Mouse (Mus musculus): ENCODE data around the gene Kir3dl2. TPM values are rescaled to one million over a fixed set of nuclear protein-coding genes. Genes with fewer than 3 reads are reported as not detected.
"Not testable (repeated sequence)": the region's sequence is repeated elsewhere in the genome, so short reads cannot be mapped to it uniquely, and the experiment has no call there.

The Kir3dl2 gene
- not detected in 2 replicates for polyA plus RNA-seq (2014; fragmentation: Nextera tagmentation; extraction: Ambion mirVana)

DNA sequence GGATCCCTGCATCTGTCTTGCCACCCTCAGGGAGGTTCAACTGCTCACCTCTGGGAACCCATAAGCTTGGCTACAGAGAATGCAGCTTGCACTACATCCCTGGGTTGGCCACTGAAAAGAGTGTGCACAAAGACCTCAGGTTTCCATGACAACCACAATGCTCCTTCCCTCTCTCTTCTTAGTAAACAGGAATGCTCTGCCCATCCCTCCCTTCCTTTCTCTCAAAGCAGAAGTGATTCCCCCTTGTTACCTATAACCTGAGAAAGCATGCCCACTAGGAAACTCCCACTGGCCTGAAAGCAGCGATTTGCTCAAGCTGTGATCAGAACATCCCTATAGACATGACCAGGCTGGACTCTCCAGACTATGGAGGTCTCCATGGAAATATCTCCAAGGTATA is at the start of gene Kir3dl2:
Gene Kir3dl2, minus strand, starts transcription at position 101 of the 400 bp plus-strand sequence.
- not testable (repeated sequence) for H3K9ac ChIP-seq (replicated peaks; ENCODE audit: low read depth, low read length); H3K36me3 ChIP-seq (ENCODE audit: control insufficient read depth, insufficient read depth, low read length); H3K9me3 ChIP-seq (ENCODE audit: control insufficient read depth, low read depth, low read length); H3K4me2 ChIP-seq (replicated peaks; ENCODE audit: low read depth, low read length); ATAC-seq (ENCODE audit: insufficient number of reproducible peaks, insufficient read depth, low FRiP score, low read depth); H3K27ac ChIP-seq (ENCODE audit: low read length); H3K4me3 ChIP-seq (ENCODE audit: low read depth, low read length); H3K27me3 ChIP-seq (ENCODE audit: control insufficient read depth, insufficient read depth, low read length); H3K4me1 ChIP-seq (ENCODE audit: control insufficient read depth, insufficient read depth, low read length)
- 64% methylated on average over 1 of the region's 1 CpGs for WGBS

DNA sequence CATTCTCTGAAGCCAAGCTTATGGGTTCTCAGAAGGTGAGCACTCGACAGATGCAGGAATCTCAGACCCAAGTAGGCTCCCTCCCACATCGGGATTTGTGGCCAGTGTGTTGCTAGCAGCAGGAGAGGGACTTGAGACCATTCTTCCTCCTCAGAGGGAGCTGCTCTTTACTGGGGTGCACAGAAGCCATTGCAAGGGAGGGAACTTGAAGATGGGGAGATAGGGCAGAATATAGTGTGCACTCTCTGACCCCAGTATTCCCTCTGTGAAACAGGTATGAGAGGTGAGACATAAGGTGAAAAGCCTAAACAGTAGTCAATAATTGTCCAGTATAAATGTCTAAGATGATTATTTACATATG is 47.0 kb upstream of the Kir3dl2 start:
- Histone ChIP-seq H3K9me3 (ENCODE audit: control insufficient read depth, low read depth, low read length) (no peaks in the 10 kb centered on the region), H3K4me3 (ENCODE audit: low read depth, low read length) (no peak overlapping the region), H3K27ac (ENCODE audit: low read length) (no peak overlapping the region), H3K4me1 (ENCODE audit: control insufficient read depth, insufficient read depth, low read length) (no peaks in the 10 kb centered on the region), H3K9ac (replicated peaks; ENCODE audit: low read depth, low read length) (no peak overlapping the region), H3K36me3 (ENCODE audit: control insufficient read depth, insufficient read depth, low read length) (no peaks in the 10 kb centered on the region), H3K27me3 (ENCODE audit: control insufficient read depth, insufficient read depth, low read length) (no peaks in the 10 kb centered on the region), H3K4me2 (replicated peaks; ENCODE audit: low read depth, low read length) (no peak overlapping the region)
- WGBS, result 25% methylated on average over 2 of the region's 2 CpGs
- ATAC-seq (ENCODE audit: insufficient number of reproducible peaks, insufficient read depth, low FRiP score, low read depth), result no peak

DNA sequence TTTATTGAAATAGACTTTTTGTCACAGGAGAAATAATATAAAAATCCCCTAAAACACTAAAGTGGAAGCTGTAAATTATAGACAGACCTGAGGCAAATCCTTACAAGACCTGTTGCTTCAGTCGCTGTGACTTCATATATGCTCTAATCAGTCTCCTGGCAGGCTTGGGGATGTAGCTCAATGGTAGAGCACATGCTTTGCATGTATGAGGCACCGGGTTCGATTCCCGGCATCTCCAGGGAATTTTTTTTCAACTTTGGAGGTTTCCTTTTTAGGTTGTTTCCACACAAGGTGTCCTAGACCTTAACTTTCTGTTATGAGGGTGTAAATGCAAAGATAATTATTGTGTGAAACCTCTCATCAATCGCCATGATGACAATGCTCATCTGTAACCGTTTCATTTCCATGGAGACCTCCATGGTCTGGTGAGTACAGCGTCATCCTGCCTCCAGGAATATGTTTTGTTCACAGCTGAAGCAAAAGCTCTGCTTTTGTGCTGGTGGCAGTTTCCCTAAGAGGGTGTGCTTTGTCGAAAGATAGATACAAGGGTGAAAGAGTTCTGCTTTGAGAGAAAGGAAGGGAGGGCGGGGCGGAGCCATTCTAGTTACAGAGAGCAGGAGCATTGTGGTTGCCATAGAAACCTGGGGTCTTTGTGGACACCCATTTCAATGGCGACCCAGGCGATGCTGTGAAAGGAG is 46.5 kb upstream of the Kir3dl2 start, which contains the start of gene Tceal3:
Gene Tceal3, plus strand, starts transcription at position 644 of the 698 bp plus-strand sequence.
- 55% methylated on average over 12 of the region's 12 CpGs for WGBS
- no peak within 1 kb of the TSS for H3K27ac ChIP-seq (ENCODE audit: low read length)
- H3K9ac ChIP-seq (replicated peaks; ENCODE audit: low read depth, low read length), result no peak within 1 kb of the TSS
- no peak within 1 kb of the TSS for H3K4me3 ChIP-seq (ENCODE audit: low read depth, low read length)
- 0 out of 2 replicates have a peak, but pooled peaks have one; percentile 23 for ATAC-seq (ENCODE audit: insufficient number of reproducible peaks, insufficient read depth, low FRiP score, low read depth)
- H3K4me1 ChIP-seq (ENCODE audit: control insufficient read depth, insufficient read depth, low read length), result no peaks in the 10 kb centered on the region
- H3K27me3 ChIP-seq (ENCODE audit: control insufficient read depth, insufficient read depth, low read length), result no peaks in the 10 kb centered on the region
- H3K36me3 ChIP-seq (ENCODE audit: control insufficient read depth, insufficient read depth, low read length), result no peaks in the 10 kb centered on the region
- H3K4me2 ChIP-seq (replicated peaks; ENCODE audit: low read depth, low read length), result no peak within 1 kb of the TSS
- no peaks in the 10 kb centered on the region for H3K9me3 ChIP-seq (ENCODE audit: control insufficient read depth, low read depth, low read length)

DNA sequence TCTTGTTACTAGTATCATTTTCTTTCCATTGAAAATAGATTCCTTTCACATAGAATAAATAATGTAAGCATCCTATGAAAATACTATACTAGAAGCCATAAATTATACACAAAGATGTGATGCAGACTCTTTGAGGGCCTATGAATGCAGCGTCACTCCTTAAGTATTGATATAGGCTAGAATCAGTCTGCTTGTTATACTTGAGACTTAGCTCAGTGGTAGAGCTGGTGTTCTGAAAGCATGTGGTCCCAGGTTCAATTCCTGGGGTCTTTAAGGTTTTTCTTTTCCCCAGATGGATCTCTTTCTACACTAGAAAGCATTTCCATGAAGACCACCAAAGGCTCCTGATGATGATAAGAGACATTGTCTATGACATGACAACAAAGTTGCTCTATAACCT is 40.8 kb upstream of the Kir3dl2 start:
- Histone ChIP-seq H3K9ac (replicated peaks; ENCODE audit: low read depth, low read length) (no peak overlapping the region), H3K27ac (ENCODE audit: low read length) (no peak overlapping the region), H3K9me3 (ENCODE audit: control insufficient read depth, low read depth, low read length) (no peaks in the 10 kb centered on the region), H3K4me1 (ENCODE audit: control insufficient read depth, insufficient read depth, low read length) (no peaks in the 10 kb centered on the region), H3K36me3 (ENCODE audit: control insufficient read depth, insufficient read depth, low read length) (no peaks in the 10 kb centered on the region), H3K4me2 (replicated peaks; ENCODE audit: low read depth, low read length) (no peak overlapping the region), H3K27me3 (ENCODE audit: control insufficient read depth, insufficient read depth, low read length) (no peaks in the 10 kb centered on the region), H3K4me3 (ENCODE audit: low read depth, low read length) (no peak overlapping the region)
- no peak for ATAC-seq (ENCODE audit: insufficient number of reproducible peaks, insufficient read depth, low FRiP score, low read depth)
- 84% methylated on average over 1 of the region's 1 CpGs for WGBS

DNA sequence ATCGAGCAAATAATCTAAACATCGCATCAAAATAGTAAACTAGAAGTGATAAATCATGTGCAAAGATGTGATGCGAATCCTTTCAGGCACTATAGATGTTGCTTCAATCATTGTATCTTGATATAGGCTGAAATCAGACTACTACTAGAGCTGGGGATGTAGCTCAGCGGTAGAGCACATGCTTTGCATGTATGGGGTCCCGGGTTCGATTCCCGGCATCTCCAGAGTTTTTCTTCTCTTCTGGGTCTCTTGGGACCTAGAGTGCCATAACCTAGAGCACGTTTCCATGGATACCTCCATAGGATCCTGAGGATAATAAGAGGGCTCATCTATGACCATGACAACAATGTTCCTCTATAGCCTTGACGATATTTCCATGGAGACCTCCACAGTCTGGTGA is 25.2 kb upstream of the Kir3dl2 start:
- not testable (repeated sequence) for H3K4me1 ChIP-seq (ENCODE audit: control insufficient read depth, insufficient read depth, low read length); H3K27ac ChIP-seq (ENCODE audit: low read length); H3K36me3 ChIP-seq (ENCODE audit: control insufficient read depth, insufficient read depth, low read length); H3K9me3 ChIP-seq (ENCODE audit: control insufficient read depth, low read depth, low read length); ATAC-seq (ENCODE audit: insufficient number of reproducible peaks, insufficient read depth, low FRiP score, low read depth); H3K9ac ChIP-seq (replicated peaks; ENCODE audit: low read depth, low read length); H3K27me3 ChIP-seq (ENCODE audit: control insufficient read depth, insufficient read depth, low read length); H3K4me3 ChIP-seq (ENCODE audit: low read depth, low read length); H3K4me2 ChIP-seq (replicated peaks; ENCODE audit: low read depth, low read length)
- 91% methylated on average over 9 of the region's 9 CpGs for WGBS

DNA sequence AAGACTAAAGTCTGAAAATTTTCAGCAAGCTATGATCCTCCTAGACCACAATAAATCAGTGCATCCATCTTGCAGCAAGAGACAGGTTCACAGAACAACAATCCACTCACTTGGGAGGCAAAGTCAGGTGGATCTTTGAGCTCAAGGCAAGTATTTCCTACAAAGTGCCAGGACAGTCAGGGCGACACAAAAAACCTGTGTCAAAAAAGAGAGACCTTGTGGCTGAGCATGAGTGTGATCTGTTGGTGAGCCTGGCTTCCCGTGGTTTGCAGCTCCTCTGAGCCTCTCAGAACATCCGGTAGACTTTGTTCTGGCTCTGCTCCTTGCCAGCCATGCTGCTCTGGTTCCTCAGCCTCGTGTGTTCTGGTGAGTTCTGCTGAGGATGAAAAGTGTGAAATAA is 26.2 kb downstream of the Kir3dl2 start, which contains the start of gene Kir3dl1:
Gene Kir3dl1, plus strand, starts transcription at position 301 of the 400 bp plus-strand sequence.
- not testable (repeated sequence) for ATAC-seq (ENCODE audit: insufficient number of reproducible peaks, insufficient read depth, low FRiP score, low read depth)

More for the DNA sequence above, 26.2 kb downstream of the Kir3dl2 start, which contains the start of gene Kir3dl1:
- not testable (repeated sequence) for H3K9ac ChIP-seq (replicated peaks; ENCODE audit: low read depth, low read length); H3K36me3 ChIP-seq (ENCODE audit: control insufficient read depth, insufficient read depth, low read length); H3K27ac ChIP-seq (ENCODE audit: low read length); H3K4me2 ChIP-seq (replicated peaks; ENCODE audit: low read depth, low read length); H3K9me3 ChIP-seq (ENCODE audit: control insufficient read depth, low read depth, low read length); H3K4me1 ChIP-seq (ENCODE audit: control insufficient read depth, insufficient read depth, low read length); H3K4me3 ChIP-seq (ENCODE audit: low read depth, low read length); H3K27me3 ChIP-seq (ENCODE audit: control insufficient read depth, insufficient read depth, low read length)
- 75% methylated on average over 4 of the region's 4 CpGs for WGBS

Other genes starting within 250 kb of the Kir3dl2 start
- gene Kir3dl1, start 26.1 kb downstream of the Kir3dl2 start, polyA plus RNA-seq (2014; fragmentation: Nextera tagmentation; extraction: Ambion mirVana), result not detected in 2 replicates
- 7.1 and 8.4 TPM in 2 replicates for gene Tceal3, start 46.8 kb upstream of the Kir3dl2 start, polyA plus RNA-seq (2014; fragmentation: Nextera tagmentation; extraction: Ambion mirVana)
- 10.4 and 11.1 TPM in 2 replicates for gene Tceal1, start 163.9 kb upstream of the Kir3dl2 start, polyA plus RNA-seq (2014; fragmentation: Nextera tagmentation; extraction: Ambion mirVana)
- gene Morf4l2, start 199.6 kb upstream of the Kir3dl2 start, polyA plus RNA-seq (2014; fragmentation: Nextera tagmentation; extraction: Ambion mirVana), result 523 and 569 TPM in 2 replicates
- gene Glra4, start 236.1 kb upstream of the Kir3dl2 start, polyA plus RNA-seq (2014; fragmentation: Nextera tagmentation; extraction: Ambion mirVana), result 0.14 TPM in 1 of 2 replicates, not detected in the other

Measured in stomach, embryonic 14.5 days (tissue).